Mouse (Mus musculus): ENCODE measurements around the gene Tmem273.

GRCm38 (mm10) chr14:32816533-32816932 is 30.8 kb downstream of the Tmem273 start:
- no peak for TF ChIP-seq CTCF (IDR thresholded peaks at IDR 0.05; ENCODE audit: low read depth, low read length)
- no peak for TF ChIP-seq POLR2A (IDR thresholded peaks at IDR 0.05; ENCODE audit: extremely low read depth, insufficient read depth, low read length)
